Mouse (Mus musculus): ENCODE results near the gene Tap1.

Gene Tap1

GRCm38 (mm10) chr17:34237741-34238140, 50.4 kb downstream of the Tap1 start:
- DNase-seq = no peak

DNA sequence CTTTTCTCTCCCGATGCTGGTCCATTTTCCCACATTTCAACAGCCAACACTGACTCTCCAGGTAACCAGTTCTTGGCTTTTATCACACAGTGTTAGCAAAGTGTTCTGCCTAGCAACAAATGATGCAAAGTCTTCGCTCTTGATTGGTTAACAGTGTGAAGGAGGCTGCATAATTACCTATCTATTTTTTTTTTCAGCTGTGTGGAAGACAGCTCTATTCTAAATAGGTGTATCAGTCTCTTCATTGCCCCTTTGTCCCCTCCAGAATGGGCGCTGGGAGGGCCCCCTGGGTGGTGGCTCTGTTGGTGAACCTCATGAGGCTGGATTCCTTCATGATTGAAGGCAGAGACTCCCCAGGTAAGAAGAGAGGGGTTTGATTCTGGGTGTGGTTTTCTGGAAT, 51.4 kb downstream of the Tap1 start, which contains the start of gene H2-Ob:
Gene H2-Ob, plus strand, starts transcription at position 198 of the 400 bp plus-strand sequence.
- DNase-seq = peak; percentile 56

- no peak for DNase-seq
Observed at GRCm38 (mm10) chr17:34239601-34240041, 52.3 kb downstream of the Tap1 start.

GRCm38 (mm10) chr17:34240366-34240765, 53.0 kb downstream of the Tap1 start:
- DNase-seq = no peak

GRCm38 (mm10) chr17:34240916-34241315, 53.6 kb downstream of the Tap1 start:
- no peak for DNase-seq

- DNase-seq = no peak
Observed at GRCm38 (mm10) chr17:34244656-34245055, 57.3 kb downstream of the Tap1 start.
